Mouse (Mus musculus): ENCODE results near the gene Hmgcs2. TPM values are rescaled to one million over a fixed set of nuclear protein-coding genes. Genes with fewer than 3 reads are reported as not detected.

Gene Hmgcs2
- polyA plus RNA-seq (2016; fragmentation: Nextera tagmentation; extraction: Ambion mirVana): 1.7 and 3.8 TPM in 2 replicates

DNA sequence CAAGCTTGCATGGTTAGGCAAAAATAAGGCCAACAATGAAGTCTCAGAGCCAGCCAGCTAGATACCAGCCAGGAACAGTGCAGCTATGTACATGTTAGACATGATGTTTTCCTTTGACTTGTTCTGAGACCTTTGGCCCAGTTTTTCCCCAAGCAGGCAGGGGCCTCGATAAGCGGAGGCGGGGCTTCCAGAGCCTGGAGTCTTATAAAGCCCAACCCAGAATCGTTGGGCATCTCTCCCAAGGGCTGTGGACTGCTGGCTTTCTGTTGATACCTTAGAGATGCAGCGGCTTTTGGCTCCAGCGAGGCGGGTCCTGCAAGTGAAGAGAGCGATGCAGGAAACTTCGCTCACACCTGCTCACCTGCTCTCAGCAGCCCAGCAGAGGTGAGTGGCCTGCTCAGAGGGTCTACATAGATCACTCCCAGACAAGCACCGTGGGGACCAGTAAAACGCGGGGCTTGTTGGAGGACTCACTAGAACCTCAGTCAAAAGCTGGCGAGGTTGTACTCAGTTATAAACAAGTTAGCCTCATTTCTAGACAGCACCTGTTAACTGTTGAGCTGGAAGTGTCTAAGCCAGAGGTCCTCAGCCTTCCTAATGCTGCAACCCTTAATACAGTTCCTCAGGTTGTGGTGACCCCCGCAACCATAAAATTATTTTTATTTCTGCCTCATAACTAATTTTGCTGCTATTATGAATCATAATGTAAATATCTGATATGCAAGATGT is at the start of gene Hmgcs2:
TSS of gene Hmgcs2 (plus strand) at position 232 of the 729 bp plus-strand sequence.
- Histone ChIP-seq H3K4me1 (peaks cover 14% of the 10 kb centered on the region), H3K27ac (replicated peaks) (peak within 1 kb of the TSS; percentile 49), H3K27me3 (ENCODE audit: low read depth, poor library complexity, severe bottlenecking) (no peaks in the 10 kb centered on the region), H3K4me3 (no peak within 1 kb of the TSS), H3K9me3 (replicated peaks) (no peaks in the 10 kb centered on the region), H3K36me3 (no peaks in the 10 kb centered on the region)
- no peak for DNase-seq (ENCODE audit: low spot score)
- WGBS: 63% methylated on average over 14 of the region's 14 CpGs

- H3K4me1 ChIP-seq: peaks cover 20% of the 10 kb centered on the region
- H3K4me3 ChIP-seq: no peak overlapping the region
- no peak overlapping the region for H3K27ac ChIP-seq (replicated peaks)
- H3K27me3 ChIP-seq (ENCODE audit: low read depth, poor library complexity, severe bottlenecking): no peaks in the 10 kb centered on the region
- no peaks in the 10 kb centered on the region for H3K36me3 ChIP-seq
- H3K9me3 ChIP-seq (replicated peaks): no peaks in the 10 kb centered on the region
- DNase-seq (ENCODE audit: low spot score): no peak
Observed at GRCm38 (mm10) chr3:98233504-98233903, 46.7 kb upstream of the Hmgcs2 start.

DNA sequence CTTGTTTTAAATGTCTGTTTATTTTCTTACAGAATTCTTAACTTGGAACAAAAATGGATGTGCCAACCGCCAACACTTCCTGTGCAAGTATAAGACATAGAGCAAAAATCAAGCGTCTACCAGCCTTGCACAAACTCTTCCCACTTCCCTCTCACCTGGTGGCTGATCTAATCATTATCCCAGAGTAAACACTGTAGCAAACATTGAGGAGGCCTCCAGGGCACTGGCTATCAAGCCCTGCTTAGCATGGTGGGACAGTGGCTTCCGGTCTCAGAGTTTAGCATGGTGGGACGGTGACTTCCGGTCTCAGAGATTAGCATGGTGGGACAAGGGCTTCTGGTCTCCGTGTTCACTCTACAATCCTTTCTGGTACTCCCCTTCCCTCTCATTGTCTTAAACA is 44.0 kb upstream of the Hmgcs2 start:
- H3K4me1 ChIP-seq: peaks cover 26% of the 10 kb centered on the region
- H3K27me3 ChIP-seq (ENCODE audit: low read depth, poor library complexity, severe bottlenecking): 0 out of 2 replicates have a peak, but pooled peaks cover 5% of the 10 kb centered on the region
- H3K4me3 ChIP-seq: no peak overlapping the region
- H3K9me3 ChIP-seq (replicated peaks): no peaks in the 10 kb centered on the region
- DNase-seq (ENCODE audit: low spot score): no peak
- WGBS: 90% methylated on average over 6 of the region's 6 CpGs
- H3K36me3 ChIP-seq: no peaks in the 10 kb centered on the region
- H3K27ac ChIP-seq (replicated peaks): peak overlapping the region; percentile 6; the same call in 1 of the 2 replicates

DNA sequence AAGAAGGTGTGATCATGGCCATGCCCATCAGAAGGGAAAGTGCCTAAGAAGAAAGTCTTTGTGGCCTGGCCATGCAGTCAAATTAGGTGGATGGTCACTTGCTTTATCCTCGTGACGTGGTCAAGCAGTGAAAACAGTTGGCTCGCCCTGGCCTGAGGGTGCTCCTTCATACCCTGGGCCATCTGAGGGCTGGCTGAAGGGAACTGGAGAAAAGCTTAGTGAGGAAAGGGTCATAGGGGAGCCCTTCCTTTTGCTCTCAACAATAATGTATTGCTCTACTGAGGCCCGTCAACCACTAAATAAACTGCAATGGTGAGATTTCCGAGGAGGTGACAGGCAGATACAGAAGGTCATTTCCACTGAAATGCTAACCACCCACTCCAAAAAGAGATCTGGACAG is 43.0 kb upstream of the Hmgcs2 start:
- WGBS: 84% methylated on average over 5 of the region's 5 CpGs
- Histone ChIP-seq H3K36me3 (no peaks in the 10 kb centered on the region), H3K4me3 (no peak overlapping the region), H3K9me3 (replicated peaks) (no peaks in the 10 kb centered on the region), H3K4me1 (peaks cover 28% of the 10 kb centered on the region), H3K27ac (replicated peaks) (peak overlapping the region; percentile 68), H3K27me3 (ENCODE audit: low read depth, poor library complexity, severe bottlenecking) (0 out of 2 replicates have a peak, but pooled peaks cover 5% of the 10 kb centered on the region)
- DNase-seq (ENCODE audit: low spot score): no peak

GRCm38 (mm10) chr3:98238150-98238549 is 42.1 kb upstream of the Hmgcs2 start:
- WGBS: 66% methylated on average over 3 of the region's 3 CpGs
- peak overlapping the region; percentile 68; the same call in 1 of the 2 replicates for H3K27ac ChIP-seq (replicated peaks)
- 0 out of 2 replicates have a peak, but pooled peaks cover 5% of the 10 kb centered on the region for H3K27me3 ChIP-seq (ENCODE audit: low read depth, poor library complexity, severe bottlenecking)
- DNase-seq (ENCODE audit: low spot score): no peak
- no peaks in the 10 kb centered on the region for H3K9me3 ChIP-seq (replicated peaks)
- no peaks in the 10 kb centered on the region for H3K36me3 ChIP-seq
- H3K4me1 ChIP-seq: peaks cover 34% of the 10 kb centered on the region
- H3K4me3 ChIP-seq: no peak overlapping the region

DNA sequence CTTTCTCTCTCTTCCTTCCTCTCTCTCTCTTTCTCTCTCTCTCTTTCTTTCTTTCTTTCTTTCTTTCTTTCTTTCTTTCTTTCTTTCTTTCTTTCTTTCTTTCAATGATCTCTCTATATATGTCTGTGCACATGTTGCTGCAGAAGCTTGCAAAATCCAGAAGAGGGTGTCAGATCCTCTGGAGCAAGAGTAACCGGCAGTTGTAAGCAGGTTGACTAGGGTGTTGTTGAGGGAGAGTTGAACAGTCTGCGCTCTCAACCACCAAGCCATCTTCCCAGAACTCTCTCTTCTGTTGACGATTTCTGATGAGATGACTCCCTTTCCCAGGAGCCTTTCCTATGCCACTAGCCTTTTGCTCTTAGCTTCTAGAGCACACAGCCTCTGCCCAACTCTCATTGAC is 38.2 kb upstream of the Hmgcs2 start:
- DNase-seq (ENCODE audit: low spot score): no peak
- Histone ChIP-seq H3K27me3 (ENCODE audit: low read depth, poor library complexity, severe bottlenecking) (0 out of 2 replicates have a peak, but pooled peaks cover 5% of the 10 kb centered on the region), H3K36me3 (no peaks in the 10 kb centered on the region), H3K27ac (replicated peaks) (no peak overlapping the region), H3K4me3 (no peak overlapping the region), H3K4me1 (peaks cover 47% of the 10 kb centered on the region), H3K9me3 (replicated peaks) (no peaks in the 10 kb centered on the region)
- WGBS: 84% methylated on average over 3 of the region's 3 CpGs

GRCm38 (mm10) chr3:98242458-98243037 is 37.7 kb upstream of the Hmgcs2 start:
- 74% methylated on average over 8 of the region's 8 CpGs for WGBS
- DNase-seq (ENCODE audit: low spot score): no peak
- 0 out of 2 replicates have a peak, but pooled peaks cover 5% of the 10 kb centered on the region for H3K27me3 ChIP-seq (ENCODE audit: low read depth, poor library complexity, severe bottlenecking)

GRCm38 (mm10) chr3:98245892-98246291 is 34.3 kb upstream of the Hmgcs2 start:
- 12% methylated on average over 8 of the region's 8 CpGs for WGBS
- H3K4me3 ChIP-seq: no peak overlapping the region
- H3K36me3 ChIP-seq: no peaks in the 10 kb centered on the region
- H3K27ac ChIP-seq (replicated peaks): peak overlapping the region; percentile 63
- DNase-seq (ENCODE audit: low spot score): no peak
- peaks cover 30% of the 10 kb centered on the region for H3K4me1 ChIP-seq
- H3K27me3 ChIP-seq (ENCODE audit: low read depth, poor library complexity, severe bottlenecking): 0 out of 2 replicates have a peak, but pooled peaks cover 4% of the 10 kb centered on the region
- H3K9me3 ChIP-seq (replicated peaks): no peaks in the 10 kb centered on the region

More at GRCm38 (mm10) chr3:98242458-98243037, 37.7 kb upstream of the Hmgcs2 start:
- Histone ChIP-seq H3K4me3 (no peak overlapping the region), H3K36me3 (no peaks in the 10 kb centered on the region), H3K4me1 (peaks cover 45% of the 10 kb centered on the region), H3K27ac (replicated peaks) (no peak overlapping the region), H3K9me3 (replicated peaks) (no peaks in the 10 kb centered on the region)

GRCm38 (mm10) chr3:98246985-98247751 is 33.1 kb upstream of the Hmgcs2 start:
- WGBS: 38% methylated on average over 7 of the region's 7 CpGs
- DNase-seq (ENCODE audit: low spot score): peak; percentile 36

GRCm38 (mm10) chr3:98249378-98249777 is 30.9 kb upstream of the Hmgcs2 start:
- Histone ChIP-seq H3K4me1 (peaks cover 22% of the 10 kb centered on the region), H3K27me3 (ENCODE audit: low read depth, poor library complexity, severe bottlenecking) (no peaks in the 10 kb centered on the region), H3K27ac (replicated peaks) (no peak overlapping the region), H3K4me3 (no peak overlapping the region), H3K36me3 (no peaks in the 10 kb centered on the region), H3K9me3 (replicated peaks) (peaks cover 17% of the 10 kb centered on the region)
- WGBS: 92% methylated on average over 2 of the region's 2 CpGs
- DNase-seq (ENCODE audit: low spot score): no peak

More at GRCm38 (mm10) chr3:98246985-98247751, 33.1 kb upstream of the Hmgcs2 start:
- no peaks in the 10 kb centered on the region for H3K27me3 ChIP-seq (ENCODE audit: low read depth, poor library complexity, severe bottlenecking)
- H3K4me1 ChIP-seq: peaks cover 28% of the 10 kb centered on the region
- H3K36me3 ChIP-seq: no peaks in the 10 kb centered on the region
- peak overlapping the region; percentile 63 for H3K27ac ChIP-seq (replicated peaks)
- no peaks in the 10 kb centered on the region; the same call in 1 of the 2 replicates for H3K9me3 ChIP-seq (replicated peaks)
- no peak overlapping the region for H3K4me3 ChIP-seq

DNA sequence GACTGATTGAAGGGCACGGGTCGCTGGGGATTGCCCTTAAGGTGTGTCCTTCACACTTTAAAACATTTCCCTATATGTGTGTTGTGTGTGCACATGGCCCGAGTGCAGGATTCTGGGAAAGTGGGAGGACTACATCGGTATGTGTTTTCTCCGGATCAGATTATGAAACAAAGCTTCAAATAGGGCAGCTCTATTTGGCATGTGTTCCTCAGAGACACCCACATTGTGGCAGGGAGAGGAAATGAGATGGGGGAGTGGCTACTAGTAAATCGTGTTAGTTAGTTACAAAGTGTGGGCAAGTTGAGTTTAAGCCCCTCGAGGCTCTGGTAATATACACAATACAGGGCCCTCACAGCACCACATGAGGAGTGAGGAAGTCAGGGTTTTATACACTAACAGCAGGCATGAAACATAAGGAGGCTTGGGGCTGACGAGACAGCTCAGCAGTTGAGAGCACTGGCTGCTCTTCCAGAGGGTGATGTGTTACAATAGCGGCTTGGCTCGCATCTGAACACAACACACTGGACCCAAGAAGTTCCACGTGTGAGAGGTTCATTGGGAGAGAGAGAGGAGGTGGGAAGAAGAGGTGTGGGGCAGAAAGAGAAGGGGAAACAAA is 30.3 kb upstream of the Hmgcs2 start:
- Histone ChIP-seq H3K9me3 (replicated peaks) (peaks cover 17% of the 10 kb centered on the region), H3K27ac (replicated peaks) (no peak overlapping the region), H3K36me3 (no peaks in the 10 kb centered on the region), H3K4me1 (peaks cover 22% of the 10 kb centered on the region), H3K27me3 (ENCODE audit: low read depth, poor library complexity, severe bottlenecking) (no peaks in the 10 kb centered on the region), H3K4me3 (no peak overlapping the region)
- no peak for DNase-seq (ENCODE audit: low spot score)
- 88% methylated on average over 11 of the region's 11 CpGs for WGBS

DNA sequence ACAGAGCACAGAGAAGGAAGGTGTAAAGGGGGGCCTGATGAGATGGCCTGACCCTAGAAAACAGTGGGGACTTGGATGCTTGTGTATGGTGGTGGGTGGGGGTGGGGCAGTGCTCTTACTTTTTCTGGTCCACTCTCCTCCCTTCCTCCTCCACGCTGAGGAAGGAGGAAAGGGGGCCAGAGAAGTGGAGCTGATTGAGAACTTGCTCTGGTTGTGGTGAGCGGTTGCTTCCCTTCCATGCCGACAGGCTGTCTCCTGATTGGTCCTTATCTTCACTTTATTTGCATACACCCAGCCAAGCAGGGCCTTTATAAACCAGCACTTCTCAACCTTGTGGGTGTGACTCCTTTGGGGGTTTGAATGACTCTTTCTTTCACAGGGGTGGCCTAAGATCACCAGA is 26.2 kb upstream of the Hmgcs2 start:
- no peak overlapping the region for H3K4me3 ChIP-seq
- WGBS: 97% methylated on average over 2 of the region's 3 CpGs
- H3K4me1 ChIP-seq: no peaks in the 10 kb centered on the region
- H3K9me3 ChIP-seq (replicated peaks): peaks cover 17% of the 10 kb centered on the region
- H3K36me3 ChIP-seq: no peaks in the 10 kb centered on the region
- DNase-seq (ENCODE audit: low spot score): no peak
- H3K27ac ChIP-seq (replicated peaks): no peak overlapping the region
- H3K27me3 ChIP-seq (ENCODE audit: low read depth, poor library complexity, severe bottlenecking): no peaks in the 10 kb centered on the region
